Mouse (Mus musculus) gastrocnemius, postnatal 4 days (tissue): ENCODE results near the gene Sec22b. TPM values are rescaled to one million over a fixed set of nuclear protein-coding genes. Genes with fewer than 3 reads are reported as not detected.

Source experiments
- DNase-seq, 2 experiments: peaks; one replicate each; pipeline ENCODE4 v3.0.0; 2021 to 2022; ENCODE audit warnings: low spot score in 2 of 2, mixed read lengths in 2 of 2
- total RNA-seq, 2 experiments: library from RNA; stranded (reverse); gene quantifications; 2 replicates each; pipeline ENCODE4 v1.2.3; 2021

The Sec22b gene
- total RNA-seq, 2 experiments from 2014 or later = 54.6 to 65.0 TPM

GRCm38 (mm10) chr3:97901586-97901985, 596 bp downstream of the Sec22b start:
- DNase-seq = no peak

GRCm38 (mm10) chr3:97909737-97910136, 8.7 kb downstream of the Sec22b start:
- DNase-seq = no peak

DNA sequence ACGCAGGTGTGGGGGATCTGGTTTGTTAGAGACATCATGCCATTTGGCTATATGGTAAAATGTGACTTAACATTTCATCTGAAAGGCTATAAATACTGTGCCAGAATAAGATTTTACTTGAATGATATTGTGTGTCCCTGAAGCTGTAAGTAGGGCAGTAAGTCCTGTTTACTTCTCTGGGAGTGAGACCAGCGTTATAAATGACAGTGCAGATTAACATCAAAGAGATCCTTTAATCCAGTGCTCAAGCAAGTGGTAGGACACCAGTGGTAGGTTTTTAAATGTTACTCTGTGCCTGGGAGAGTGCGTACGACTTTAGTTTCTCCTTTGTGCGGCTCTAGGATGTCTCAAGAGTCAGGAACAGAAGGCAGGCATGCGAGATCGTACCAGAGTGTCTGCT, 10.1 kb downstream of the Sec22b start:
- DNase-seq = no peak

GRCm38 (mm10) chr3:97915081-97915480, 14.1 kb downstream of the Sec22b start:
- DNase-seq = no peak

DNA sequence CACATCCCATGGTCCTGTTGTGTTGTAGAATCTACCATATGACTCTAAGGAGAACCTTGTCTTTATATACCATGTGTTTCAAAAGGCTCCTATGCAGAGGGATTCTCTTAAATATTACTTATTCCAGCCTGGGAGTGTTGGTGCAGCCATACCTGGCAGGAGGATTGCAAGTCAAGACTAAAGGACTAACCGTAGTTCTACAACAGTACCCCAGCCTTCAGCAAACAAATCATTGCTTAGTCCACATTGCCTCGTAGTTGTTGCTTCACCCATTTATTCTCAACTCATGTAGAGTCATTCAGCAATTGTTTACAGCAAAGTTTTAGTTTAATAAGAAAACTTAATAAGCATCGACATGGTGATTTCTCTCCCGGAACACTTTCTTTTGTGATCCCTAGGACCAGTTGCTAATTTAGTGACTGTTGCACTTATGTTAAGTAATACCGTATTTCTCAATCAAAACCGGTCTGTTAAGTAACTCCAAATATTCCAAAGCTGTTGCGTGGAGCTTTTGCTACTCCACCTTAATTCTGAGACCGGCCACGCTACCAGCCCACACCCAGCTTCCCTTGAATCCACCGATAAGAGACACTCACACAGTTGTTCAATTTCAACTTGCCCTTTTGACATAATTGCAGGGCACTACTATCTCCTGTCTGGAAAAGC, 18.0 kb downstream of the Sec22b start:
- DNase-seq = no peak

- no peak for DNase-seq
Observed at GRCm38 (mm10) chr3:97925246-97925645, 24.3 kb downstream of the Sec22b start.

GRCm38 (mm10) chr3:97927322-97927721, 26.3 kb downstream of the Sec22b start:
- DNase-seq = no peak

DNA sequence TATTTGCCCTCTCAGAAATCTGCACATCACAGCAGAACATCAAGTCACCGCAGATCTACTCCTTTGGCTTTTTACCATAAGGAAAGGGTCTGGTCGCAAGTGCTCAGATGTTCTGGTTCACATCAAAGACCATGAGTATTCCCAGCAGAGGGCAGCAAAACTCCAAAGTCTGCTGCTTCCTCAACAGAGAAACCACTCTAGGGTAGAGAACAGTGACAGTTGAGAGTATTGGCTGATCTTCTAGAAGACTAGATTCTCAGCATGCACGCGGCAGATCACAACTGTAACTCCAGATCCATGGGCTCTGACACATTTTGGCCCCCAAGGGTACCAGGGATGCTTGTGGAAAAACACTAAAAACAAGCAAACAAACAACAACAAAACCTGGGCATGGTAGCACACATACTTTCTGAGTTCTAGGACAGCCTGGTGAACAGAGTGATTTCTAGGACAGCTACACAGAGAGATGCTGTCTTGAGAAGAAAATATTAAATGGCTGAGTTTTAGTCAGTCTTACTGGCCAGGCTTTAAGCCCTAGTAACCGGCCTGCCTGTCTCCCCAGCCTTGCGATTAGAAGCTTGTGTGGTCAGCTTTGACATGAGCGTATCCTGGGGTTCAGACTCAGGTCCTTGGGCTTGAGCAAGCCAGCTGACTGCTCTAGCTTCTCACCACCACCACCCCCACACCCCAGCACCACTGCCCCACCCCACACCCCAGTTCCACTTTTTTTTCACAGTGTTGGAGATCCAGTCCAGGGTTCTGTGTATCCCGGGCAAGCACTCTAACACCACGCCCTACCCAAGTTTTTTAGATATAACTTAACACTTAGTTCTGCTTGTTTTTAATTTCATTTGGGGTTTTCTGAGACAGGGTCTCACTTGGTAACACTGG, 28.2 kb downstream of the Sec22b start:
- peak; percentile 49 to 83 for DNase-seq

GRCm38 (mm10) chr3:97930141-97930786, 29.3 kb downstream of the Sec22b start:
- DNase-seq = no peak

DNA sequence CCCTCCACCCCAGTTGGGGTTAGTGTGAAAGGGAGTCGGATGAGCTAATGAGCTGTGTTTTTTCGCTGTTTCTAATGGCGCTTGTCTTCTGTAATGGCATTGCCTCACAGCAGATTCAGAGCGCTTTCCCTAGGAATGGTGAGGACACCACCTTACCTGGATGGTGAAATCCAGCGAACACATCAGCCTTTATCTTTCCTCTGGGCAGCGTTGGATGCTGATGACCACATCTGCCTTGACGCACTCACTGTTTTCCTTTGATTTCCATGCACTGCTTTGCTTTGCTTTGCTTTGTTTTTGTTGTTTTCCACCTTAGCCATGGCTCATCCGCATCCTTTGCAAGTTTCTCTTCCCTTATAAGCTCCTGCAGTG, 29.8 kb downstream of the Sec22b start:
- DNase-seq = no peak

- no peak for DNase-seq
Observed at GRCm38 (mm10) chr3:97931310-97931885, 30.4 kb downstream of the Sec22b start.

- no peak for DNase-seq
Observed at GRCm38 (mm10) chr3:97932131-97932530, 31.1 kb downstream of the Sec22b start.

GRCm38 (mm10) chr3:97932771-97933170, 31.8 kb downstream of the Sec22b start:
- DNase-seq = no peak

DNA sequence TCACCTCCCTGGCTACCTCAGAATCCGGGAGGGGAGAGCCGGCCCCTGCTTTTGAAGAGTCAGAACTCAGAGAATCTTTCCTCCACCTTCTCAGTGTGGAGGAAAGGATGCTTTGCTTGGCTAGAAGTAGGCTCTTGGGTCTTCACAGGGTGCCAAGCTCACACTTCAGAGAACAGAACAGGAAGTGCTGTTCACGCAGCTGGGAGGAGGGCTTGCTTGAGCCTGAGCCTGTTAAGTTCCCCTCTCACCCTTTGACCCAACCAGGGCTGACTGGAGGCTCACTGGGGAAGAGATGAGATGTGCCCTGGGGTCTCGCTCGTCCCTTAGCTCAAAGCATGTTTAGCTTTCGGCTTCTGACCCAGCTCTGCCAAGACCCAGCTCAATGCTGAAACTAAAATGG, 32.3 kb downstream of the Sec22b start:
- DNase-seq = no peak

- DNase-seq = no peak
Observed at GRCm38 (mm10) chr3:97933811-97934210, 32.8 kb downstream of the Sec22b start.

DNA sequence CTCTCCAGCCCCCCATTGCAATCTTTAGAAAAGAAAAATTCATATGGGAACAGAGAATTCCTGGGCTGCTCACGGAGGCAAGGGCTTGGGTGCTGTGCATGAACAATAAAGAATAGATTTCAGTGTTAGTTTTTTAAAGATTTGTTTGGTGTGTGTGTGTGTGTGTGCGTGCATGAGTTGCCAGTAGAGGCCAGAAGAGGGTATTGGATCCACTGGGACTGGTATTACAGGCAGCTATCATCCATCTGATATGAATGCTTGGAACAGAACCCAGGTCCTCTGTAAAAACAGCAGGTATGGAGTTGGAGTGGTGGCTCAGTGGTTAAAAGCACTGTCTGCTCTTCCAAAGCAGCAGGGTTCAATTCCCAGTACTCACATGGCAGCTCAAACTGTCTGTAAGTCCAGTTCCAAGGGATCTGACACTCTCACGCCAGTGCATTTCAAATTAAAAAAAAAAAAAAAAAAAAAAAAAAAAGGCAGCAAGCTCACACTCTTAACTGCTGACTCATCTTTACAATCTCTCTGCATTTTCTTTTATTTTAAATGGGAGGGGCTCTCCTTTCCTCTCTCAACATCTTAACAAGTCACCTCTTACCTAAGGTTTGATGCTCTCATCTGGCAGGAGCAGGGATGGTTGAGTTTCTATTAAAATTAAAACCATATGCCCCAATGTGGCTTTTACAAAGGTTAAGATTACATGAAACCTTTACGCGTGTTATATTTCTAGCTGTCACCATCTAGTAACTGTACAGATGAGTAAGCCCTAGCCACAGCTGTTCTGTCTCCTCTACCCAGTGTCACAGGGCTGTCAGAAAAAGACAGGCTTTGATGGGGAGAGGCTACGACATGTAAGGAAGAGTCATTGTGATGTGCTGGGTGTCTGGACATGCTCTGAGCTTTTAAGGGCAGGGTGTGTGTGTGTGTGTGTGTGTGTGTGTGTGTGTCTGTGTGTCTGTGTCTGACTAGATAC, 33.6 kb downstream of the Sec22b start:
- DNase-seq = no peak

DNA sequence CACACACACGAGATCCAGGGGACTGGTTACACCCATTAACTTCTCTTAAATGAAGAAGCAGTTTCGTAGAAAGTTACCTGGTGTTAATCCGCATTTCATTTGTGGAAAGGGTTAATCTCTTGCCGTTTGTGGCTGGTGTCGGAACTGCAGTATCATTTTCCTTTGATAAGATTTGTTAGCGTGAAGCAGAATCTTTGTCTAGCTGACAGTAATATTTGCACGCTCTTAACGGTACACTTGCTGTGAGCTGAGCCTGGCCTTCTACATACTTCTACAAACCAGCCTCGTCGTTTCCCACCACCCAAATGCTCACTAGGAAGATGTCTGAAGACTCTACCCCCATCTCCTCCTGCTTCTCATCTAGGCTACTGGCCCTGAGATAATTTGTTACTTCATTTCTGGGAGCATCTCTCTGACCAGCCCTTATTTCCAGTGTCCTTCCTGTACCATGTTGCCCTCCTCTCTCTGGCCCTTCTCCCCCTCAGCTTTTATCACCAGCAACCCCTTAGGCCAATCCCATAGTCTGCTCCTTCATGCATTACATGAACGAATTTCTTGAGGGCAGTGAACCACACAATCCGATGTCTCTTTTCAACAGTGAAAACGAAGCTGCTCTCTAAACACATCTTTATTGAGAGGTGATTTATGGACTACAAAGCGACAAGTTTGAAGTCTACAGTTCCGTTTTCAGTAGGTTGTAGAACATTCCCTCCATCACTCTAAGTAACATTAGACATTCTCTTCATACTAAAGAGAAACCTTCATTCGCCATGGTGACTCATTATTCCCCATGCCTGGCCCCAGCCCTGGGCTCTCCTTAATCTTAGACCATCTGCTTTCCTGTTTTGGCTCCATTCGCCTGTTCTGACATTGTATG, 36.3 kb downstream of the Sec22b start:
- DNase-seq = no peak

DNA sequence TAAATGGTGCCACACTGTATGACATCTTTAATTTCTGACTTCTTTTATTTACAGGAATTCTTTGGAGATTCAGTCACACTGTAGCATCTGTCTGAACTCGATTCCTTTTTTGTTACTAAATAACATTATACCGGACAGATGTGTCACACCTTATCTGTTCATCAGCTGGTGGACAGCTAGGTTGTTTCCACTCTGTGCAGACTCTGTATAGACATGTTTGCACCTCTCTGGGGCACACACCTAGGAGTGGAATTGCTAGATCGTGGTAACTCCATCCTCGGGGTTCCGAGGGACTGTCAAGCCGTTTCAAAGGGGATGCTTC, 36.9 kb downstream of the Sec22b start:
- no peak for DNase-seq

DNA sequence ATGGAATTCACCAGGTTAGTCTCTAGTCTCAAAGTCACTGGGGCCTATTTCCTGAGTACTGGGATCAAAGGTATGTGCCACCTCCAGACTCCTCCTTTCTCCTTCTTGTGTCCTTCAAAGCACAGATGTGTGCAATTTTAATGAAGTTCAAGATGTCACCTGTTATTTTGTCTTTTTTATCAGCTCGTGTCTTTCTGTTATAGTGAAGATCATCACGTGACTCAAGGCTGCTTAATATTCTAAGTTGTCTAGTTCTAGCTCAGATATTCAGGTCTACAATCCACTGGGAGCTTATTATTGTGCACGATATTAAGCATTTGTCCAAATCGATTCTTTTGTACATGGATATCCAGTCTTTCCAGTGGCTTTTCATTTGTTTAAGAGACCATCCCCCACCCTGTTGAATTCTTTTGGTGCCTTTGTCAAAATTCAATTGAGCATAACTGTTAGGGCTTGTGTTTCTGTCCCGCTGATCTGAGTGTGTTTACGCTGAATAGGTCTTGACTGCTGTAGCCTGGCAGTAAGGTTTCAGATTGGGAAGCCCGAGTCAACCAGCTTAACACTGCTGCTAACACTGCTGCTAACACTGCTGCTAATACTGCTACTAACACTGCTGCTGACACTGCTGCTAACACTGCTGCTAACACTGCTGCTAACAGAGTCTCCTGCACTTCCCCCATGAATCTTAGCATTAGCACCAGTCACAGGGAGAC, 38.0 kb downstream of the Sec22b start:
- DNase-seq = no peak
